Mouse (Mus musculus) regulatory T cell (primary cell): ENCODE results near the gene Sfi1.
"Not testable (repeated sequence)": the region's sequence is repeated elsewhere in the genome, so short reads cannot be mapped to it uniquely, and the experiment has no call there.

Experiments
- in situ Hi-C: fragments of 300-600 bp; cut with MboI, MseI; formaldehyde crosslinking; loops from one replicate; pipeline ENCODE4 v1.15.1; 2025; ENCODE audit warnings: high pct_unique_total_duplicates

The Sfi1 gene

GRCm38 (mm10) chr11:3193363-3193762 is at the start of gene Sfi1:
TSS of gene Sfi1 (minus strand) at chr11:3193463.
- in situ Hi-C loops = no loop called here

GRCm38 (mm10) chr11:3242395-3242794 is 49.1 kb upstream of the Sfi1 start:
- in situ Hi-C loops = no loop called here

- in situ Hi-C loops = no loop called here
Measured at GRCm38 (mm10) chr11:3235277-3235676, 42.0 kb upstream of the Sfi1 start.

GRCm38 (mm10) chr11:3233704-3234103 is 40.4 kb upstream of the Sfi1 start:
- in situ Hi-C loops = loop anchor here (5.0 kb wide), 1 partner anchor 61 kb away; no protein-coding TSS in a partner anchor

GRCm38 (mm10) chr11:3232248-3232647 is 39.0 kb upstream of the Sfi1 start:
- in situ Hi-C loops = loop anchor here (5.0 kb wide), 1 partner anchor 60 kb away; no protein-coding TSS in a partner anchor

- in situ Hi-C loops = no loop called here
Measured at GRCm38 (mm10) chr11:3227113-3227512, 33.9 kb upstream of the Sfi1 start.

GRCm38 (mm10) chr11:3223105-3223504 is 29.8 kb upstream of the Sfi1 start:
- in situ Hi-C loops = no loop called here

- in situ Hi-C loops = loop anchor here (5.0 kb wide), 1 partner anchor 35 kb away; no protein-coding TSS in a partner anchor
Measured at GRCm38 (mm10) chr11:3212526-3212925, 19.3 kb upstream of the Sfi1 start.

GRCm38 (mm10) chr11:3206783-3207182 is 13.5 kb upstream of the Sfi1 start:
- in situ Hi-C loops = no loop called here

GRCm38 (mm10) chr11:3205207-3205606 is 11.9 kb upstream of the Sfi1 start:
- in situ Hi-C loops = no loop called here

- in situ Hi-C loops = no loop called here
Measured at GRCm38 (mm10) chr11:3203771-3204170, 10.5 kb upstream of the Sfi1 start.

GRCm38 (mm10) chr11:3202781-3203441 is 9.6 kb upstream of the Sfi1 start:
- in situ Hi-C loops = no loop called here

- in situ Hi-C loops = no loop called here
Measured at GRCm38 (mm10) chr11:3202231-3202701, 9.0 kb upstream of the Sfi1 start, which contains the start of gene Eif4enif1. TSS of gene Eif4enif1 (plus strand) at chr11:3202392.

GRCm38 (mm10) chr11:3201326-3202230 is 8.3 kb upstream of the Sfi1 start:
- in situ Hi-C loops = no loop called here

- in situ Hi-C loops = not testable (repeated sequence)
Measured at GRCm38 (mm10) chr11:3200636-3201035, 7.4 kb upstream of the Sfi1 start.

GRCm38 (mm10) chr11:3182707-3183106 is 10.6 kb downstream of the Sfi1 start:
- in situ Hi-C loops = not testable (repeated sequence)

- in situ Hi-C loops = not testable (repeated sequence)
Measured at GRCm38 (mm10) chr11:3181971-3182370, 11.3 kb downstream of the Sfi1 start.

GRCm38 (mm10) chr11:3181250-3181649 is 12.0 kb downstream of the Sfi1 start:
- in situ Hi-C loops = not testable (repeated sequence)

- in situ Hi-C loops = not testable (repeated sequence)
Measured at GRCm38 (mm10) chr11:3180510-3181160, 12.6 kb downstream of the Sfi1 start.

GRCm38 (mm10) chr11:3179726-3180092 is 13.6 kb downstream of the Sfi1 start:
- in situ Hi-C loops = not testable (repeated sequence)

- in situ Hi-C loops = not testable (repeated sequence)
Measured at GRCm38 (mm10) chr11:3178968-3179725, 14.1 kb downstream of the Sfi1 start.
